Mouse (Mus musculus): ENCODE results near the gene Scyl1. TPM values are rescaled to one million over a fixed set of nuclear protein-coding genes. Genes with fewer than 3 reads are reported as not detected.

The Scyl1 gene
- polyA plus RNA-seq (2014; fragmentation: Illumina TruSeq; extraction: RNeasy Lipid Tissue Mini Kit (QIAGEN cat#74804); ENCODE audit: low read depth, low replicate concordance), result 64.9 TPM

DNA sequence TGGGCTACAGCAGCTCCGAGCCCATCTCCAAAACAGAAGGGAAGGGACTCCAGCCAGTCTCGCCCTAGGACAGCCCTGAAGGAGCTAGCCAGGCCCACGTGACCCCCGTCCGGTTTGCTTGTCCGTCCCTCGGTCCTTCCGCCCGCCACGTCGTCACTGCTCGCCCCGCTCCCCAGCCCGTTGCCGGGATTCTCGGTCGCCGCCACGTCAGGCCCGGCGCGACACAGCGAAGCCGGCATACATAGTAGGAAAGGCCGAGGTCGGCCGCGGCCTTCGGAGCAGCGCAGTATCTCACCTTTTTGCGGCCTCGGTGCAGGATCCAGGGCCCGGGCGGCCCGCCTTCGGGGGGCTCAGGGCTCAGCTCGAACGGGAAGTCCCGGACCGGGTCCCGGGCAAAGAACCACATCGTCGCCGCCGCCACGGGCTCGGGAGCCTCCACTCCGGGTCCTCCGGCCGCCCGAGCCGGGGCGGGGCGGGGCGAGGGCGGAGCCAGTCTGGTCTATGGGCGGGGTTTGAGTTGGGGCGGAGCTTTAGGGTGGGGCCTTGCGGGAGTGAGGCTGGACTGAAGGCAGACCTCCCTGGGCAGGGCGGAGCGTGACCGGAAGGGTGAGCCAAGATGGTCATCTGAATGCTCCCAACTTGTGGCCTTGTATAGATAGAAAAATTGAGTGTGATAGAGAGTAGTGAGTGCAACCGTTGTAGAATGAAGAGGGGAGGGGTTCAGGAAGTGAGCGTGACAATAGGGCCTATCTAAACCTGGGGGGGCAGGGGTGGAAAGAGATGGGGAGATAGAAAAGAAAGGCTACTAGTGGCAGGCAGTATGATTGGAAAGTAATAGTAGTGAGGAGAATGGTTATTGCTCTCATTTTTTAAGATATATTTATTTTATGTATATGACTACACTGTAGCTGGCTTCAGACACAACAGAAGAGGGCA is at the start of gene Scyl1:
Gene Scyl1 (minus strand): TSS at position 495 of the 936 bp plus-strand sequence.

GRCm38 (mm10) chr19:5740320-5741317 is 30.6 kb downstream of the Scyl1 start, which contains the start of gene Ltbp3:
Gene Ltbp3, plus strand, starts transcription at chr19:5740904.

GRCm38 (mm10) chr19:5729444-5729815 is 41.8 kb downstream of the Scyl1 start, which contains the start of gene Fam89b:
Gene Fam89b, minus strand, starts transcription at chr19:5729653.

GRCm38 (mm10) chr19:5725767-5726515 is 45.3 kb downstream of the Scyl1 start, which contains the start of gene Ehbp1l1:
Gene Ehbp1l1, minus strand, starts transcription at chr19:5726317.

Other genes with a start within 250 kb of the Scyl1 start
- gene Ovol1, start 210.8 kb downstream of the Scyl1 start, polyA plus RNA-seq (2014; fragmentation: Illumina TruSeq; extraction: RNeasy Lipid Tissue Mini Kit (QIAGEN cat#74804); ENCODE audit: low read depth, low replicate concordance), result not detected
- gene Ap5b1, start 203.4 kb downstream of the Scyl1 start, polyA plus RNA-seq (2014; fragmentation: Illumina TruSeq; extraction: RNeasy Lipid Tissue Mini Kit (QIAGEN cat#74804); ENCODE audit: low read depth, low replicate concordance), result 1.9 TPM
- 28.9 TPM for gene Rnaseh2c, start 169.5 kb downstream of the Scyl1 start, polyA plus RNA-seq (2014; fragmentation: Illumina TruSeq; extraction: RNeasy Lipid Tissue Mini Kit (QIAGEN cat#74804); ENCODE audit: low read depth, low replicate concordance)
- 30.9 TPM for gene Kat5, start 161.2 kb downstream of the Scyl1 start, polyA plus RNA-seq (2014; fragmentation: Illumina TruSeq; extraction: RNeasy Lipid Tissue Mini Kit (QIAGEN cat#74804); ENCODE audit: low read depth, low replicate concordance)
- 30.4 TPM for gene Rela, start 133.9 kb downstream of the Scyl1 start, polyA plus RNA-seq (2014; fragmentation: Illumina TruSeq; extraction: RNeasy Lipid Tissue Mini Kit (QIAGEN cat#74804); ENCODE audit: low read depth, low replicate concordance)
- gene Sipa1, start 107.7 kb downstream of the Scyl1 start, polyA plus RNA-seq (2014; fragmentation: Illumina TruSeq; extraction: RNeasy Lipid Tissue Mini Kit (QIAGEN cat#74804); ENCODE audit: low read depth, low replicate concordance), result 16.2 TPM
- gene Map3k11, start 82.7 kb downstream of the Scyl1 start, polyA plus RNA-seq (2014; fragmentation: Illumina TruSeq; extraction: RNeasy Lipid Tissue Mini Kit (QIAGEN cat#74804); ENCODE audit: low read depth, low replicate concordance), result 22.2 TPM
- gene Pcnx3, start 82.5 kb downstream of the Scyl1 start, polyA plus RNA-seq (2014; fragmentation: Illumina TruSeq; extraction: RNeasy Lipid Tissue Mini Kit (QIAGEN cat#74804); ENCODE audit: low read depth, low replicate concordance), result 22.7 TPM
- gene Kcnk7, start 67.1 kb downstream of the Scyl1 start, polyA plus RNA-seq (2014; fragmentation: Illumina TruSeq; extraction: RNeasy Lipid Tissue Mini Kit (QIAGEN cat#74804); ENCODE audit: low read depth, low replicate concordance), result not detected
- gene Ehbp1l1, start 45.1 kb downstream of the Scyl1 start, polyA plus RNA-seq (2014; fragmentation: Illumina TruSeq; extraction: RNeasy Lipid Tissue Mini Kit (QIAGEN cat#74804); ENCODE audit: low read depth, low replicate concordance), result 120 TPM
- gene Fam89b, start 41.8 kb downstream of the Scyl1 start, polyA plus RNA-seq (2014; fragmentation: Illumina TruSeq; extraction: RNeasy Lipid Tissue Mini Kit (QIAGEN cat#74804); ENCODE audit: low read depth, low replicate concordance), result 27.2 TPM
- gene Ltbp3, start 30.5 kb downstream of the Scyl1 start, polyA plus RNA-seq (2014; fragmentation: Illumina TruSeq; extraction: RNeasy Lipid Tissue Mini Kit (QIAGEN cat#74804); ENCODE audit: low read depth, low replicate concordance), result 41.9 TPM
- gene Frmd8, start 103.9 kb upstream of the Scyl1 start, polyA plus RNA-seq (2014; fragmentation: Illumina TruSeq; extraction: RNeasy Lipid Tissue Mini Kit (QIAGEN cat#74804); ENCODE audit: low read depth, low replicate concordance), result 5.4 TPM
- gene Slc25a45, start 106.4 kb upstream of the Scyl1 start, polyA plus RNA-seq (2014; fragmentation: Illumina TruSeq; extraction: RNeasy Lipid Tissue Mini Kit (QIAGEN cat#74804); ENCODE audit: low read depth, low replicate concordance), result 3.4 TPM
- 0.63 TPM for gene Tigd3, start 122.7 kb upstream of the Scyl1 start, polyA plus RNA-seq (2014; fragmentation: Illumina TruSeq; extraction: RNeasy Lipid Tissue Mini Kit (QIAGEN cat#74804); ENCODE audit: low read depth, low replicate concordance)
- gene Dpf2, start 141.6 kb upstream of the Scyl1 start, polyA plus RNA-seq (2014; fragmentation: Illumina TruSeq; extraction: RNeasy Lipid Tissue Mini Kit (QIAGEN cat#74804); ENCODE audit: low read depth, low replicate concordance), result 69.5 TPM
- 7.8 TPM for gene Cdc42ep2, start 153.4 kb upstream of the Scyl1 start, polyA plus RNA-seq (2014; fragmentation: Illumina TruSeq; extraction: RNeasy Lipid Tissue Mini Kit (QIAGEN cat#74804); ENCODE audit: low read depth, low replicate concordance)
- 15.0 TPM for gene Pola2, start 192.8 kb upstream of the Scyl1 start, polyA plus RNA-seq (2014; fragmentation: Illumina TruSeq; extraction: RNeasy Lipid Tissue Mini Kit (QIAGEN cat#74804); ENCODE audit: low read depth, low replicate concordance)
- not detected for gene Slc22a20, start 214.7 kb upstream of the Scyl1 start, polyA plus RNA-seq (2014; fragmentation: Illumina TruSeq; extraction: RNeasy Lipid Tissue Mini Kit (QIAGEN cat#74804); ENCODE audit: low read depth, low replicate concordance)
- 16.4 TPM for gene Capn1, start 244.5 kb upstream of the Scyl1 start, polyA plus RNA-seq (2014; fragmentation: Illumina TruSeq; extraction: RNeasy Lipid Tissue Mini Kit (QIAGEN cat#74804); ENCODE audit: low read depth, low replicate concordance)